Mouse (Mus musculus) limb, embryonic 10.5 days (tissue): ENCODE results near the gene Slc2a13. TPM values are rescaled to one million over a fixed set of nuclear protein-coding genes. Genes with fewer than 3 reads are reported as not detected.

ENCODE experiments used
- DNase-seq: peaks from one replicate; pipeline ENCODE4 v3.0.0-alpha.2; 2017; ENCODE audit warnings: low spot score
- H3K27ac ChIP-seq: fragments of 300-500 bp; sonication (generic); 2 replicates; pipeline ENCODE4 v1.5.1; 2016; ENCODE audit warnings: mild to moderate bottlenecking
- H3K27me3 ChIP-seq: fragments of 300-500 bp; sonication (generic); 2 replicates; pipeline ENCODE4 v1.6.1; 2016; ENCODE audit warnings: low read depth, mild to moderate bottlenecking; ENCODE audit not compliant: poor library complexity, severe bottlenecking
- H3K36me3 ChIP-seq: fragments of 300-500 bp; sonication (generic); 2 replicates; pipeline ENCODE4 v1.6.1; 2016; ENCODE audit warnings: mild to moderate bottlenecking, moderate library complexity
- H3K4me1 ChIP-seq: fragments of 300-500 bp; sonication (generic); 2 replicates; pipeline ENCODE4 v1.6.1; 2016
- H3K4me3 ChIP-seq: fragments of 300-500 bp; sonication (generic); 2 replicates; pipeline ENCODE4 v1.5.1; 2016; ENCODE audit warnings: mild to moderate bottlenecking, moderate library complexity
- H3K9me3 ChIP-seq: fragments of 300-500 bp; sonication (generic); replicated peaks from 2 replicates; pipeline ENCODE4 v1.6.1; 2016; ENCODE audit warnings: mild to moderate bottlenecking
- WGBS: fragments of 180-500 bp; shearing (Covaris S2); methylation state at CpG from one replicate; pipeline ENCODE4 v1.1.7; 2016; 5-methylcytosine and 5-hydroxymethylcytosine counted together
- polyA plus RNA-seq: library from polyadenylated mRNA; unstranded; fragments of >200 nt; fragmentation: Nextera tagmentation; extraction: Ambion mirVana; gene quantifications from 2 replicates; pipeline ENCODE4 v1.2.1, GENCODE M21; 2016

Slc2a13 gene
- polyA plus RNA-seq, 1 experiment from 2014 or later: 0.99 TPM

DNA sequence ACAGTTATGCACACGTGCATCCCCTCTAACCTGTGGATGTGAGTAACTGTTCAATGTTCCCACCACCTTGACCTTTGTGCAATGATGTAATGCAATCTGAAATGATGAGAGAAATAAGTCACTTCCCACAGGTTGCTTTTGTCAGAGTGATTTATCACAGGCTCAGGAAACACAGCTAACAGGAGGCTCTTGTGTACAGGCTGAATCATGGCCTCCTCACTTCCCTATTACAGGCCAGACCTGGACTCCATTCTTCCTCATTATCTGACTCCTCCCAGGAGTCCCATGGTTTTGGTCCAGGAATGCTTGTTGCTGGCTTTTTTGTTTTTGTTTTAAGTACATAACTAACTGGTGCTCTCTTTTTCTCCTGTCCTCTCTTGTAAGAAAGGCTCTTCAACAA is 189.4 kb downstream of the Slc2a13 start:
- Histone ChIP-seq H3K27me3 (no peaks in the 10 kb centered on the region), H3K27ac (no peak overlapping the region), H3K4me3 (no peak overlapping the region), H3K9me3 (no peaks in the 10 kb centered on the region), H3K4me1 (peaks cover 11% of the 10 kb centered on the region; the same call in 1 of the 2 replicates), H3K36me3 (no peaks in the 10 kb centered on the region)
- 71% methylated on average over 1 of the region's 1 CpGs for WGBS
- DNase-seq: no peak

DNA sequence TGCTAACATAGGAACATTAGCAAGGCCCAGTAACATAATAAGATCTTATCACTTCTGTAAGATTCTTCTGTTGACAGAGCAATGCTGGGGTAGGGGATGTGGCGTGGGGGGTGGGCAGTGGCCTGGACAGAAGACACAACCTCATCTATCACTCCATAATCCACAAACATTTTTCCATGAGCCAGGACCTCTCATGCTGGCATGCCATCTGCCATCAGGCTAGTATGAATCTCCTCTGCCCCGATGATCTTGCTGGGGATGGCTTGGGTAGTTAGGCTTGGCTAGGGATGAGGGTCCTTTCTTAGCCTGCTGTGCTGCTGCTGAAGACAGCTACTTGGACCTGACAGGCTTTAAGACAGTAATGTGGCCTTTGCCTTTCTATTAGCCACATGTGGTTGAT is 190.5 kb downstream of the Slc2a13 start:
- WGBS: 92% methylated on average over 2 of the region's 2 CpGs
- no peak overlapping the region for H3K4me3 ChIP-seq
- no peaks in the 10 kb centered on the region for H3K27me3 ChIP-seq
- H3K36me3 ChIP-seq: no peaks in the 10 kb centered on the region
- H3K9me3 ChIP-seq: no peaks in the 10 kb centered on the region
- DNase-seq: no peak
- H3K4me1 ChIP-seq: peaks cover 12% of the 10 kb centered on the region; the same call in 1 of the 2 replicates
- no peak overlapping the region for H3K27ac ChIP-seq

DNA sequence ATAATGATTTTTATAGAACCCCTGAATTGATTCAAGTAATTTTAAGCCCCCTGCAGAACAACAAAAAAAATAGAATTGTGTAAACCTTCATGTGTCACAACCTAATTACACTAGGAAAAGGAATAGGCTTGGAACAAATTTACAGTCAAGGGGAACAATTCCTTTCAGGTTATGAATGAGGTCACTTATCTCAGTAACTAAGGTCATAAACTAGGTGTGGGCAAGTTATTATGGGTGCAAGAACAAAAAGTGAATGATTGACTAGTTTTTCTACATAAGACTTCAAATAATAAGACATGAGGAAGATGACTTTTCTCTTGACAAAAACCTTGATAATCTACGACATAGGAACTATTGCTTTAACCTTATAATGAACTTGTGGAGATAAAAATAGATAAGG is 191.2 kb downstream of the Slc2a13 start:
- no peak for DNase-seq
- WGBS: 88% methylated on average over 1 of the region's 1 CpGs

DNA sequence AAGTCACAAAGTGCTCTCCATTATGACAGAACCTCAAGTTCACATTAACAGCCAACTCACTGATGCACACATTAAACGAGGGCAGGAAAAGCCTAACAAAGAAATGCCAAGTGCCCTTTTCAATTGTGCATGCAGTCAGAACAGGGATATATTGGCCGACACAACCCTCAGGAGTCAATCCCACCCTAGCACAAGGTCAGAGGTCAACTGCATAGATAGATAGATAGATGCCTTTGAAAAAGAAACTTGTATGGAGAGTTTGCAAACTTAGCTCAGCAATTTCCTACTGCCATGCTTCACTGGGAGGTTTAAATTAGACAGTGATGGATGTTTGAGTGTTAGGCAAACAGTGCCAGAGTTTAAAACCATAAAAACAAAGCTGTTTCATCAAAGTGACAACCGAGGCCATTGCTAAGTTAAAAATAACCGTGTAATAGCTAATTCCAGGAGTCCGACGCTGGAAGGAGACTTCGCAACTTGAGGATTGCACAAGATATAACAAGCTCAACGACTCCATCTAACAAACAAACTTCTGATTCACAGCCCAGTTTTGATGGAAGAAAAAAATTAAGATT is 194.2 kb downstream of the Slc2a13 start:
- no peak for DNase-seq
- Histone ChIP-seq H3K36me3 (no peaks in the 10 kb centered on the region), H3K27me3 (no peaks in the 10 kb centered on the region), H3K27ac (no peak overlapping the region), H3K9me3 (no peaks in the 10 kb centered on the region), H3K4me1 (peaks cover 12% of the 10 kb centered on the region; the same call in 1 of the 2 replicates), H3K4me3 (no peak overlapping the region)
- 42% methylated on average over 8 of the region's 8 CpGs for WGBS

More for the DNA sequence above, 191.2 kb downstream of the Slc2a13 start:
- Histone ChIP-seq H3K4me1 (peaks cover 12% of the 10 kb centered on the region; the same call in 1 of the 2 replicates), H3K36me3 (no peaks in the 10 kb centered on the region), H3K4me3 (no peak overlapping the region), H3K27ac (no peak overlapping the region), H3K9me3 (no peaks in the 10 kb centered on the region), H3K27me3 (no peaks in the 10 kb centered on the region)

DNA sequence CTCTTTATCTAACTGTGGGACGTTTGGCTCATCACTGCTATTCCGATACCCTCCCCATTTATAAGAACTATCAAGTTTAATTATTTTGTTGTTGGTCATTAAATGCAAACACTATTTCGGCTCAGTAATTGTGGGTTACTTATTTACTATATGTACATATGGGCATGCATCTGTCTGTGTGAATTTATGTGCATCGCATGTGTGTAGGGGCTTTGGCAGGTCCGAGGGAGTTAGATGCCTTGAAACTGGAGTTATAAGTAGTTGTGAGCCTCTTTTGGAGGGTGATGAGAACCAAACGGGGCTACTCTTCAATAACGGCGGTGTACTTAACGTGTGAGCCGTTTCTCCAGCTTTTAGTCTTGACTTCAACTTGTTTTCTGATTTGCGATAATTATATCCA is 195.5 kb downstream of the Slc2a13 start:
- Histone ChIP-seq H3K9me3 (no peaks in the 10 kb centered on the region), H3K27me3 (no peaks in the 10 kb centered on the region), H3K4me1 (peaks cover 17% of the 10 kb centered on the region), H3K27ac (no peak overlapping the region), H3K4me3 (no peak overlapping the region), H3K36me3 (no peaks in the 10 kb centered on the region)
- no peak for DNase-seq
- WGBS: 89% methylated on average over 11 of the region's 11 CpGs

DNA sequence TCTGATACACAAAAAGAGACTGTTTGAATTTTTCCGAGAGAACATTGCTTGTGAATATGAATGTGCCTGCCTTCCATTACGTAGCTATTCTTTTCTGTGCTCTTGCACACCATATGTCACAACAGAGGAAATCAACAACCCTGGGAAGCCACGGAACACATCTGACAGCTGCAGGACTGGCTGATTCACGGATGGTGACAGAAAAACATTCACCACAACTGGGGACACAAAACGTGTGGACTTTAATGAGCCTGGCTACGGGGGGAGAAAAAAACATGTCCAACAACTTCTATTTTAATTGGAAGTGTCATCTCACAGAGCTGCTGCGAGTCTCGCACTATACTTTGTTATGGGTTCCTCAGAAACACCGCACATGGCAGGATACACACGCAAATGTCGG is 196.0 kb downstream of the Slc2a13 start:
- Histone ChIP-seq H3K27ac (no peak overlapping the region), H3K4me3 (no peak overlapping the region), H3K4me1 (peaks cover 21% of the 10 kb centered on the region), H3K9me3 (no peaks in the 10 kb centered on the region), H3K27me3 (no peaks in the 10 kb centered on the region), H3K36me3 (no peaks in the 10 kb centered on the region)
- DNase-seq: no peak
- WGBS: 76% methylated on average over 11 of the region's 11 CpGs

DNA sequence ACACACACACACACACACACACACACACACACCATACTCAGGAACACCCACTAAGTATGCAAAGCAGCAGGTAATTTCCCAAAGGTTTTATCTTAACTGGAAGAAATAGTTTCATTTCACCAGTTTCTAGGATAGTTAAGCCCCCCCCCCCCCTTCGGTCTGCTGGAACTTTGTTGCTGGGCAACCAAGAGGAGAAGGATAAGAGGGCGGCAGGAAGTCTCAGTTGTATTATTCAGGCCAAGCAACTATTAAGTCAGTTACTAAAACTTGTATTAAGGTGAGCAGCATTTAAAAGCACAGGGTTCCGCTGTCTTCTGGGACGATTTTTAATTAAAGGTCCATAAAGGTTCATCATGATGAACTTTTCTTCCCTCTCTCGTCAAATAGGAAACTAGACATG is 198.6 kb downstream of the Slc2a13 start:
- no peaks in the 10 kb centered on the region for H3K27me3 ChIP-seq
- H3K4me3 ChIP-seq: no peak overlapping the region
- 83% methylated on average over 5 of the region's 5 CpGs for WGBS
- DNase-seq: no peak
- no peaks in the 10 kb centered on the region for H3K36me3 ChIP-seq
- no peaks in the 10 kb centered on the region for H3K9me3 ChIP-seq
- peaks cover 21% of the 10 kb centered on the region for H3K4me1 ChIP-seq
- no peak overlapping the region for H3K27ac ChIP-seq

DNA sequence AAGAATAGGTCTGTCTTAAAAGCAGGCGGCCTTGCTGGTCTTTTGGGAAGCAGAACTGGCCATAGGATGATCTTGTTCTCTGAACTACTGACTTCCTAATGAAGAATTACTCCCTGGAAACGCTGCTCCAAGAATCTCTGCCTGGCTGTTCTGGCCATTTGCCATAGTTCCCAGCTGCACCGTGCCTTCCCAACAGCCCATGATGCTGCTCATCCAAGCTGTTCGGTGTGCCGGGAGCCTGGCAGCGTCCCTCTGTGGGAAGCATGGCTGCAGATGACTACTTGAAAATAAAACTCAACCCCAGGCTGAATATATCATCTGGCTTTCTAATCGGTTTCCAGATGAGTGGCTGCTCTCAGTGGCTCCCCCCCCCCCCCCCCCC is 199.9 kb downstream of the Slc2a13 start:
- Histone ChIP-seq H3K36me3 (no peaks in the 10 kb centered on the region), H3K9me3 (no peaks in the 10 kb centered on the region), H3K4me1 (peaks cover 16% of the 10 kb centered on the region), H3K27ac (no peak overlapping the region), H3K4me3 (no peak overlapping the region), H3K27me3 (no peaks in the 10 kb centered on the region)
- no peak for DNase-seq
- WGBS: 87% methylated on average over 7 of the region's 7 CpGs

DNA sequence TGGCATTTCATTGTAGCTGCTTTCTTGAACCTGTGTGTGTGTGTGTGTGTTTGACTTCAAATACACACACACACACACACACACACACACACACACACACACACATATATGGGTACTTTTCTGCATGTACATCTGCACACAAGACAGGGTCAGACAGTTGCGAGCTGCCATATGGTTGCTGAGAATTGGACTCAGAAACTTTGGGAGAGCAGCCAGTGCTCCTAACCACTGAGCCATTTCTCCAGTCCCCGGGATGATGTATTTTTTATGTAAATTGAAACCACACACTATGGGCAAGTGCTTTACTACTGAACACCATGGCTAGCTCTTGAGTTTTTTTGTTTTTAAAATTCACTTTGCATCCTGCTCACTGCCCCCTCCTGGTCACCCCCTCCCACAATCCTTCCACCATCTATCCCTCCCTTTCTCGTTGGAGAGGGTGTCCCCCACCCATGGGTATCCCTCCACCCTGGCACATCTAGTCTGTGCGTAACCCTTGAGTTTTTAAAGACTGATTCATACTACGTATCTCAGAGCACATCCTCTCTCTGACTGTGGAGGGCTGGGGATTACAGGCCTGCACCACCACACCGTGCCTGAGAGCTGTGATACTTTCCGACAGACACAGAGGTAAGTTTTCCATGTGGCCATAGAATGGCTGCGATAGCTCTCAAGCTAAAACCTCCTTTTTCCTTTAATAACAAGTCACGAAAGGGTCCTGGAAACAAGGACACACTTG is 200.4 kb downstream of the Slc2a13 start:
- Histone ChIP-seq H3K36me3 (no peaks in the 10 kb centered on the region), H3K4me1 (peaks cover 16% of the 10 kb centered on the region), H3K9me3 (no peaks in the 10 kb centered on the region), H3K4me3 (no peak overlapping the region), H3K27ac (no peak overlapping the region), H3K27me3 (no peaks in the 10 kb centered on the region)
- 87% methylated on average over 9 of the region's 9 CpGs for WGBS
- DNase-seq: no peak

DNA sequence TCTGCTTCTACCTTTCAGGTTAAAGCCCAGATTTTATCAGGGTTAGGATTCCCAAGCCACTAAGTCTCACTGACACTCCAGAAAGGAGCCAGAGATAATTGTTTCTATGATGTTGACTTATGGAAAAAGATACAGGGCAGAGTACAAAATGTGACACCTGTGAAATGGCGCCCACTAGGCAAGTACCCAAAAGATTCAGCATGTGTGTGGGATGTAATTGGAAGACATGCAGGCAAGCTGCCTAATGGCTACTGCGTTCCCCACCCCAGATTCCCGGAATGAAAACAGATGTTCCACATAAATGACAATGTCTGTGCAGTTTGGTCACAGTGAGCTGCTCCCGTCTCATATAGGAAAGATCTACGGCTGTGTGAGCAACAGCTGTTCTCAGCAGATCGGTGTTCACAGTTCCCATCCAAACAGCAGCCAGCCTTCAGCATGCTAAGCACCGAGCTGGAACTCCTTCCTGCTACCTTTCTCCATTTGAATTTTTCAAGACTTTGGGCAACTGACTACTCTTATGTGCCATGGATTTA is 201.1 kb downstream of the Slc2a13 start:
- H3K4me3 ChIP-seq: no peak overlapping the region
- no peak overlapping the region for H3K27ac ChIP-seq
- H3K9me3 ChIP-seq: no peaks in the 10 kb centered on the region
- 48% methylated on average over 7 of the region's 7 CpGs for WGBS
- H3K27me3 ChIP-seq: no peaks in the 10 kb centered on the region
- H3K4me1 ChIP-seq: peaks cover 16% of the 10 kb centered on the region
- no peaks in the 10 kb centered on the region for H3K36me3 ChIP-seq
- no peak for DNase-seq

DNA sequence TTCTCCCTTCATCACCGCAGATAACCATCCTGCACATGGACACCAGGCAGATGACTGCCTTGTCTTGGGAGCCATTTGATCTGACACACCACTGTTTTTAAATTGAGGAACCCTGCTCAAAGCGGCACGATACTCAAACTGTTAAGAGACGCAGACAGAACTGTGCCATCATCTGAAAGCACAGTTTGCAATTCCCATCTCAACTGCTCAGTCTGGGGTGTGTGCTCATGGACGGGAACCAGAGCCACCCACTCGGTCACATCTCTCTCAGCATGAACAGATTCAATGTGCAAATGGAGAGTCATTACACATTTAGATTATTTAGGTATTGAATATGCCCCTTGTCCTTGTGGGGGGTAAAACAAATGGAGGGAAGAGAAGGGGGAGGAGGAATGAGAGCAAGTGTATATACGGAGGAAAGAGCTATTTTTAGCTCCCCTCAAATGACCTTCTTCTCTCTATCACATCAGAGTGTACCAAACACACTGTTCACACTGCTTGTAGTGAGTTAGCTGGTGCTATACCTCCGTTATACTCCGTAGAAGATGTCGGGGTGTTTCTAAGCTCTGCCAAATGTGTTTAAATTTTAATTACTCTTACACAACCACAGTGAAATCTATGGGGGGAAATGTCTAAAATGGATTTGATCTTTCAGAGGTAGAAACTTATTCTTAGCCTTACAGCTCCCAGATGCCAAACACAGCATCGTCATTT is 203.2 kb downstream of the Slc2a13 start:
- Histone ChIP-seq H3K4me3 (no peak overlapping the region), H3K9me3 (no peaks in the 10 kb centered on the region), H3K36me3 (no peaks in the 10 kb centered on the region), H3K4me1 (peaks cover 16% of the 10 kb centered on the region), H3K27me3 (no peaks in the 10 kb centered on the region), H3K27ac (no peak overlapping the region)
- WGBS: 86% methylated on average over 11 of the region's 11 CpGs
- no peak for DNase-seq

DNA sequence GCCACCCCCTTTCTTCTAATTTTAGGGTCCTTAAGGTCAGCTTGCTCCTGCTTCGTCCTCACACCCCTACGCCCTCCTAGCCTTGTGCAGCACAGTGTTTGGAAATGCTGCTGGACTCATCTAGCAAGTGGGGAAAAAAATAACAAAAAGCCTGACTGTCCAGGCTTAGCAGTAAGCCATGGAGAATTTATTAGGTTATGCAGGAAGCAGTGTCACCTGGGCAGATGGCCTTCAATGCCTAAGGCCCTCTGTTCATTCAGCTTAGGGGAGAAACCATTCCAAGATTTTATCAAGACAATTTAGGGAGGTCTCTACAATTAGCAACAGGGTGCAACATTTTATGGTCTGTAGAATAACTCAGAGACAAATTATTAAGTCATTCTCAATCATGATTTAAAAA is 212.6 kb downstream of the Slc2a13 start:
- DNase-seq: no peak
- Histone ChIP-seq H3K27me3 (no peaks in the 10 kb centered on the region), H3K4me3 (no peak overlapping the region), H3K9me3 (no peaks in the 10 kb centered on the region), H3K27ac (no peak overlapping the region), H3K36me3 (no peaks in the 10 kb centered on the region), H3K4me1 (no peaks in the 10 kb centered on the region)
- 57% methylated on average over 2 of the region's 2 CpGs for WGBS

DNA sequence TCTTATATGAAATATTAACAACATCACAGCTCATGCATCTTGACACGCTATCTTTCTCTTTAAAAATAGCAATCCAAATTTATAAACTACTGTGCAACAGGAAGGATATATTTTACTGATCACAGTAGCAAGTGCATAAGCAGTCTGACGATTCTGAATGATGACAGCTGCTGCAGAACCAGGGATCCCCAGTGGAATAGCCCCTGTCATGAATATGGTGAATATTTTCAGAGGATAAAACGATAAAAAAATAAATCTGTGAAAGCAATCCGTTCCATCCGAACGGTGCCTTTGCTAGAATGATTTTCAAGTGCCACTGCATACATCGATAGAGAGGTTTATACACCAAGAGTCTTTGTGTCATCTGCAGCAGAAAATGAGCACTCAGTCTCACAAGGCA is 222.1 kb downstream of the Slc2a13 start:
- WGBS: 93% methylated on average over 7 of the region's 7 CpGs
- no peaks in the 10 kb centered on the region for H3K9me3 ChIP-seq
- no peaks in the 10 kb centered on the region for H3K36me3 ChIP-seq
- H3K4me1 ChIP-seq: no peaks in the 10 kb centered on the region
- H3K27ac ChIP-seq: no peak overlapping the region
- H3K27me3 ChIP-seq: no peaks in the 10 kb centered on the region
- no peak overlapping the region for H3K4me3 ChIP-seq
- no peak for DNase-seq
